Mouse (Mus musculus) T-helper 1 cell (primary cell): ENCODE results near the gene Wfdc5.
"Not testable (repeated sequence)": the region's sequence is repeated elsewhere in the genome, so short reads cannot be mapped to it uniquely, and the experiment has no call there.

Source experiments
- in situ Hi-C: fragments of 300-600 bp; cut with MboI, MseI; formaldehyde crosslinking; loops from one replicate; pipeline ENCODE4 v1.15.1; 2025; ENCODE audit warnings: high pct_unique_total_duplicates

The Wfdc5 gene

GRCm38 (mm10) chr2:164182692-164183255, at the start of gene Wfdc5:
Gene Wfdc5, minus strand, starts transcription at chr2:164182742.
- in situ Hi-C loops = no loop called here

GRCm38 (mm10) chr2:164228361-164229070, 46.0 kb upstream of the Wfdc5 start:
- in situ Hi-C loops = no loop called here

- in situ Hi-C loops = no loop called here
These were observed 39.0 kb upstream of the Wfdc5 start, which contains the start of gene Wfdc15b for GRCm38 (mm10) chr2:164221522-164221921. Gene Wfdc15b, minus strand, starts transcription at chr2:164221660.

- in situ Hi-C loops = no loop called here
These were observed 36.8 kb upstream of the Wfdc5 start for GRCm38 (mm10) chr2:164219295-164219694.

- in situ Hi-C loops = no loop called here
These were observed 30.2 kb upstream of the Wfdc5 start for GRCm38 (mm10) chr2:164212711-164213110.

- in situ Hi-C loops = no loop called here
These were observed 28.4 kb upstream of the Wfdc5 start for GRCm38 (mm10) chr2:164210892-164211291.

GRCm38 (mm10) chr2:164206676-164207075, 24.1 kb upstream of the Wfdc5 start:
- in situ Hi-C loops = no loop called here

- in situ Hi-C loops = not testable (repeated sequence)
These were observed 23.5 kb upstream of the Wfdc5 start for GRCm38 (mm10) chr2:164206011-164206410.

- in situ Hi-C loops = no loop called here
These were observed 17.2 kb upstream of the Wfdc5 start, which contains the start of gene Wfdc15a for GRCm38 (mm10) chr2:164199626-164200327. Gene Wfdc15a, minus strand, starts transcription at chr2:164200130.

GRCm38 (mm10) chr2:164196700-164196990, 14.1 kb upstream of the Wfdc5 start:
- in situ Hi-C loops = no loop called here

- in situ Hi-C loops = no loop called here
These were observed 13.6 kb upstream of the Wfdc5 start for GRCm38 (mm10) chr2:164195971-164196699.

GRCm38 (mm10) chr2:164194959-164195630, 12.6 kb upstream of the Wfdc5 start:
- in situ Hi-C loops = no loop called here

- in situ Hi-C loops = no loop called here
These were observed 9.7 kb upstream of the Wfdc5 start for GRCm38 (mm10) chr2:164192279-164192678.

- in situ Hi-C loops = no loop called here
These were observed 8.0 kb upstream of the Wfdc5 start, which contains the start of gene Wfdc12 for GRCm38 (mm10) chr2:164190576-164190975. Gene Wfdc12, minus strand, starts transcription at chr2:164190608.

- in situ Hi-C loops = no loop called here
These were observed 6.2 kb upstream of the Wfdc5 start for GRCm38 (mm10) chr2:164188722-164189121.

- in situ Hi-C loops = no loop called here
These were observed 1.7 kb upstream of the Wfdc5 start for GRCm38 (mm10) chr2:164184145-164184719.

GRCm38 (mm10) chr2:164183340-164183739, 798 bp upstream of the Wfdc5 start:
- in situ Hi-C loops = no loop called here

GRCm38 (mm10) chr2:164180770-164181169, 1.8 kb downstream of the Wfdc5 start:
- in situ Hi-C loops = no loop called here

GRCm38 (mm10) chr2:164180124-164180523, 2.4 kb downstream of the Wfdc5 start:
- in situ Hi-C loops = no loop called here

GRCm38 (mm10) chr2:164177831-164178230, 4.7 kb downstream of the Wfdc5 start:
- in situ Hi-C loops = no loop called here

- in situ Hi-C loops = no loop called here
These were observed 6.7 kb downstream of the Wfdc5 start for GRCm38 (mm10) chr2:164175850-164176249.
